11 mouse cellular contexts compared by ENCODE assay signal in the genomic region with DNA sequence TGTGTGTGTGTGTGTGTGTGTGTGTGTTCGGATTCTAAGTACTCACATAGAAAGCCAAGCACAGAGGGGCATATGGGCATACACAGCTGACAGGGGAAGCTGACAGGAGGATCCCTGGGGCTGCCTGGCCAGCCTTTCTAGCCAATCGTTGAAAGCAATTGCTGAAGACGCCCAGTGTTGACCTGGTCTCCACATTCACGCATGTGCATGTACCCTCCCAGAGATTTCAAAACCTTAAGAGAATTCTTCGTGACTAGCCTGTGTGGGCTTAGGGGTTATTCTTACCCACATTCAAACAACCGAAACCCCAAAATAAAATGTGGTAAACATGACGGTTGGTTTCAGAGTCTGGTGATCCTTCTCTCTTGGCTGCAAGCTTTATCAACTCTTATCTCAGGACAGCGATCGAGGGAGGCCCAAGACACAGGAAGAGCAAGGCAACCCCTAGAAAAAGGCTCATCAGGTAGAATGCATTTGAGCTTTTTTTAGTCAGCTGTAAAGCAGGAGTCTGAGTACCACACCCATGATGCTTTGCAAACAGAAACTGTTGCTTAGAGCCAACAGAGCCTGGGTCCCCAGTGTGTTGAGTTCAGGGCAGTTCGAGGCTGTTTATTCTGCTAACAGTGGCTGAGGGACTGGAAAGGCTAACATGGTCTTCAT. TPM values are rescaled to one million over a fixed set of nuclear protein-coding genes. Genes with fewer than 3 reads are reported as not detected.
A peak's percentile ranks its signal among the peaks of the same experiment; 100 is the strongest.
DNase-seq lines count a peak whose midpoint lies in the region; ATAC-seq and TF ChIP-seq lines count a peak whose summit lies in the region.
"Had no signal": no experiment of that assay in that cellular context is flagged by ENCODE, and none has a peak within 500 bp of the region (broad histone marks: within the 10 kb centered on the region; RNA-seq: fewer than 3 reads in every experiment).

No protein-coding gene starts in this region.

- 57% methylated on average over 10 of the region's 10 CpGs for WGBS in heart, embryonic 11.5 days (ENCODE audit: insufficient replicate concordance)
- WGBS in liver, embryonic 13.5 days (ENCODE audit: insufficient replicate concordance), result 29% methylated on average over 10 of the region's 10 CpGs
- 59% methylated on average over 10 of the region's 10 CpGs for WGBS in stomach, embryonic 16.5 days
- 76% methylated on average over 10 of the region's 10 CpGs for WGBS in hindbrain, postnatal 0 days
- 90% methylated on average over 10 of the region's 10 CpGs for whole genome bisulfite sequencing in midbrain, embryonic 14.5 days

- no peaks in the 10 kb centered on the region for H3K4me1 ChIP-seq in heart, embryonic 11.5 days (ENCODE audit: control insufficient read depth, insufficient read depth, low read length)
- peaks cover 64% of the 10 kb centered on the region for H3K4me1 ChIP-seq in G1E (ENCODE audit: insufficient read depth, low read depth, low read length)
- H3K4me1 ChIP-seq in liver, embryonic 13.5 days (replicated peaks), result peaks cover 60% of the 10 kb centered on the region
- peaks cover 8% of the 10 kb centered on the region; the same call in 1 of the 2 replicates for H3K4me1 ChIP-seq in stomach, embryonic 16.5 days (ENCODE audit: control insufficient read depth, insufficient read depth, low read length)
- H3K4me1 ChIP-seq in hindbrain, postnatal 0 days (ENCODE audit: insufficient read depth, low read length), result no peaks in the 10 kb centered on the region
- peaks cover 3% of the 10 kb centered on the region; the same call in 1 of the 2 replicates for H3K4me1 ChIP-seq in midbrain, embryonic 14.5 days (ENCODE audit: control insufficient read depth, insufficient read depth, low read length)

- H3K36me3 ChIP-seq in heart, embryonic 11.5 days (ENCODE audit: control insufficient read depth, insufficient read depth, low read length), result no peaks in the 10 kb centered on the region
- H3K36me3 ChIP-seq in G1E (replicated peaks), result no peaks in the 10 kb centered on the region
- H3K36me3 ChIP-seq in liver, embryonic 13.5 days, result no peaks in the 10 kb centered on the region
- no peaks in the 10 kb centered on the region for H3K36me3 ChIP-seq in stomach, embryonic 16.5 days (ENCODE audit: control insufficient read depth, insufficient read depth, low read length)
- H3K36me3 ChIP-seq in hindbrain, postnatal 0 days (ENCODE audit: insufficient read depth, low read length), result no peaks in the 10 kb centered on the region
- H3K36me3 ChIP-seq in midbrain, embryonic 14.5 days (ENCODE audit: control insufficient read depth, insufficient read depth, low read length), result no peaks in the 10 kb centered on the region
- H3K36me3 ChIP-seq: kidney, embryonic 15.5 days; limb, embryonic 10.5 days had no signal

- no peak for ATAC-seq in heart, embryonic 11.5 days (replicated peaks; ENCODE audit: insufficient number of reproducible peaks, low FRiP score, low TSS enrichment)
- peak; percentile 24 for ATAC-seq in G1E (ENCODE audit: extremely low read depth, insufficient number of reproducible peaks, low FRiP score, poor library complexity, severe bottlenecking)
- ATAC-seq in liver, embryonic 13.5 days (ENCODE audit: low read depth), result 0 out of 2 replicates have a peak, but pooled peaks have one; percentile 27
- ATAC-seq in stomach, embryonic 16.5 days (ENCODE audit: insufficient read depth, low FRiP score), result peak; percentile 67; the same call in 1 of the 2 replicates
- ATAC-seq in hindbrain, postnatal 0 days, result no peak
- ATAC-seq in midbrain, embryonic 14.5 days (ENCODE audit: low FRiP score, low TSS enrichment), result no peak

- DNase-seq in heart, adult 9 months (ENCODE audit: low spot score in 2 of 2), result peak; percentile 22 to 36
- no peak for DNase-seq in G1E (ENCODE audit: low spot score)
- no peak for DNase-seq in liver, embryonic 13.5 days
- no peak for DNase-seq in hindbrain, postnatal 0 days (ENCODE audit: low spot score)
- DNase-seq in midbrain, embryonic 14.5 days, result no peak
- no peak for DNase-seq in cerebellum, adult 8-10 months
- DNase-seq: heart, postnatal 10 days had no signal

- no peak overlapping the region for H3K4me2 ChIP-seq in heart, embryonic 11.5 days
- peak overlapping the region; percentile 46 for H3K4me2 ChIP-seq in liver, embryonic 13.5 days
- 0 out of 2 replicates have a peak overlapping the region, but pooled peaks have one; percentile 4 for H3K4me2 ChIP-seq in stomach, embryonic 16.5 days (ENCODE audit: low read depth, low read length)
- H3K4me2 ChIP-seq in hindbrain, postnatal 0 days (ENCODE audit: low read depth, low read length), result no peak overlapping the region
- H3K4me2 ChIP-seq in midbrain, embryonic 14.5 days (ENCODE audit: low read length), result no peak overlapping the region
- H3K4me2 ChIP-seq: kidney, embryonic 15.5 days had no signal

- H3K27me3 ChIP-seq in heart, embryonic 11.5 days (ENCODE audit: control insufficient read depth, insufficient read depth, low read length), result no peaks in the 10 kb centered on the region
- H3K27me3 ChIP-seq in G1E (ENCODE audit: insufficient read depth, low read length), result 0 out of 2 replicates have a peak, but pooled peaks cover 2% of the 10 kb centered on the region
- no peaks in the 10 kb centered on the region for H3K27me3 ChIP-seq in liver, embryonic 13.5 days
- no peaks in the 10 kb centered on the region for H3K27me3 ChIP-seq in stomach, embryonic 16.5 days (ENCODE audit: control insufficient read depth, insufficient read depth, low read length)
- no peaks in the 10 kb centered on the region for H3K27me3 ChIP-seq in hindbrain, postnatal 0 days (ENCODE audit: insufficient read depth, low read length)
- no peaks in the 10 kb centered on the region for H3K27me3 ChIP-seq in midbrain, embryonic 14.5 days (ENCODE audit: control insufficient read depth, insufficient read depth, low read length)
- H3K27me3 ChIP-seq: kidney, embryonic 15.5 days had no signal

- no peaks in the 10 kb centered on the region for H3K9me3 ChIP-seq in heart, embryonic 11.5 days (replicated peaks; ENCODE audit: control insufficient read depth, low read length)
- H3K9me3 ChIP-seq in G1E (replicated peaks), result no peaks in the 10 kb centered on the region
- no peaks in the 10 kb centered on the region for H3K9me3 ChIP-seq in liver, embryonic 13.5 days (replicated peaks)
- H3K9me3 ChIP-seq in stomach, embryonic 16.5 days (replicated peaks; ENCODE audit: control insufficient read depth, low read length), result no peaks in the 10 kb centered on the region
- H3K9me3 ChIP-seq in hindbrain, postnatal 0 days (ENCODE audit: low read length), result no peaks in the 10 kb centered on the region
- H3K9me3 ChIP-seq in midbrain, embryonic 14.5 days (ENCODE audit: control insufficient read depth, low read length), result no peaks in the 10 kb centered on the region
- H3K9me3 ChIP-seq: kidney, embryonic 15.5 days; limb, embryonic 10.5 days had no signal

- H3K4me3 ChIP-seq in heart, embryonic 11.5 days (ENCODE audit: low read depth, low read length), result no peak overlapping the region
- peak overlapping the region; percentile 30; the same call in 1 of the 2 replicates for H3K4me3 ChIP-seq in G1E (ENCODE audit: low read depth, low read length)
- no peak overlapping the region for H3K4me3 ChIP-seq in liver, embryonic 13.5 days (replicated peaks)
- no peak overlapping the region for H3K4me3 ChIP-seq in stomach, embryonic 16.5 days (replicated peaks; ENCODE audit: low read length)
- H3K4me3 ChIP-seq in hindbrain, postnatal 0 days (ENCODE audit: low read length), result no peak overlapping the region
- no peak overlapping the region for H3K4me3 ChIP-seq in midbrain, embryonic 14.5 days (replicated peaks; ENCODE audit: low read depth, low read length)
- H3K4me3 ChIP-seq: kidney, embryonic 15.5 days; limb, embryonic 10.5 days had no signal

- H3K27ac ChIP-seq in heart, embryonic 11.5 days (ENCODE audit: low read depth, low read length), result no peak overlapping the region
- H3K27ac ChIP-seq in liver, embryonic 13.5 days, result peak overlapping the region; percentile 56
- no peak overlapping the region for H3K27ac ChIP-seq in stomach, embryonic 16.5 days (ENCODE audit: low read length)
- no peak overlapping the region for H3K27ac ChIP-seq in hindbrain, postnatal 0 days
- no peak overlapping the region for H3K27ac ChIP-seq in midbrain, embryonic 14.5 days (replicated peaks; ENCODE audit: low read depth, low read length)
- H3K27ac ChIP-seq: kidney, embryonic 15.5 days; limb, embryonic 10.5 days had no signal

- no peak overlapping the region for H3K9ac ChIP-seq in heart, embryonic 11.5 days (ENCODE audit: low read depth, low read length)
- H3K9ac ChIP-seq in liver, embryonic 13.5 days, result peak overlapping the region; percentile 29; the same call in 1 of the 2 replicates
- H3K9ac ChIP-seq in stomach, embryonic 16.5 days (ENCODE audit: low read length), result no peak overlapping the region
- no peak overlapping the region for H3K9ac ChIP-seq in hindbrain, postnatal 0 days (replicated peaks; ENCODE audit: low read length)
- H3K9ac ChIP-seq in midbrain, embryonic 14.5 days (replicated peaks; ENCODE audit: low read length), result no peak overlapping the region
- H3K9ac ChIP-seq: kidney, embryonic 15.5 days had no signal

- TF ChIP-seq CTCF in G1E (IDR thresholded peaks at IDR 0.05; ENCODE audit: low read depth, low read length), result no peak
- TF ChIP-seq CTCF in hindbrain, postnatal 0 days (IDR thresholded peaks at IDR 0.05; ENCODE audit: low read depth), result no peak

RNA-seq across cellular contexts. Expression of a gene that starts 9.2 kb away (rescaled TPM):
- polyA plus RNA-seq in heart, embryonic 11.5 days (2014; fragmentation: Nextera tagmentation; extraction: Ambion mirVana), result 13.1 and 13.8 TPM in 2 replicates
- total RNA-seq in G1E (2014; fragmentation: Nextera tagmentation) (44.0 and 47.2 TPM in 2 replicates), G1E (2017) (61.2 and 67.0 TPM in 2 replicates)
- 4.9 and 12.1 TPM in 2 replicates for polyA plus RNA-seq in G1E (2012)
- polyA plus RNA-seq in liver, embryonic 13.5 days (2015; fragmentation: Nextera tagmentation; extraction: Ambion mirVana), result 29.0 and 33.0 TPM in 2 replicates
- polyA plus RNA-seq in stomach, embryonic 16.5 days (2015; fragmentation: Nextera tagmentation; extraction: Ambion mirVana), result 33.3 and 33.4 TPM in 2 replicates
- total RNA-seq in hindbrain, postnatal 0 days (2014; rRNA removed), result 11.6 and 17.4 TPM in 2 replicates
- 21.1 and 21.7 TPM in 2 replicates for polyA plus RNA-seq in hindbrain, postnatal 0 days (2015; fragmentation: Nextera tagmentation; extraction: Ambion mirVana)
- polyA plus RNA-seq in midbrain, embryonic 14.5 days (2014; fragmentation: Nextera tagmentation; extraction: Ambion mirVana), result 10.7 and 13.6 TPM in 2 replicates

RNA-seq across cellular contexts. Expression of a gene that starts 54.5 kb away (rescaled TPM):
- polyA plus RNA-seq in heart, embryonic 11.5 days (2014; fragmentation: Nextera tagmentation; extraction: Ambion mirVana), result 0.36 and 1.00 TPM in 2 replicates
- total RNA-seq in G1E (2014; fragmentation: Nextera tagmentation), result 9.0 and 12.9 TPM in 2 replicates
- total RNA-seq in G1E (2017), result 7.2 and 8.9 TPM in 2 replicates
- polyA plus RNA-seq in G1E (2012), result 0.72 and 1.1 TPM in 2 replicates
- polyA plus RNA-seq in liver, embryonic 13.5 days (2015; fragmentation: Nextera tagmentation; extraction: Ambion mirVana), result 0.98 and 1.3 TPM in 2 replicates
- 2.8 and 3.3 TPM in 2 replicates for polyA plus RNA-seq in stomach, embryonic 16.5 days (2015; fragmentation: Nextera tagmentation; extraction: Ambion mirVana)
- total RNA-seq in hindbrain, postnatal 0 days (2014; rRNA removed), result 13.5 and 16.2 TPM in 2 replicates
- 7.1 and 7.3 TPM in 2 replicates for polyA plus RNA-seq in hindbrain, postnatal 0 days (2015; fragmentation: Nextera tagmentation; extraction: Ambion mirVana)
- polyA plus RNA-seq in midbrain, embryonic 14.5 days (2014; fragmentation: Nextera tagmentation; extraction: Ambion mirVana), result 3.2 and 3.9 TPM in 2 replicates
- polyA plus RNA-seq: limb, embryonic 10.5 days had no signal

Comparison
In these comparisons a context has a peak if more than half of its experiments do, and no peak if none do; other contexts are left out.
1. DNase-seq: peak in heart, adult 9 months (2 of 2); none in G1E (single experiment), liver, embryonic 13.5 days (single experiment), hindbrain, postnatal 0 days (single experiment), midbrain, embryonic 14.5 days (single experiment) and cerebellum, adult 8-10 months (single experiment).
2. ATAC-seq: peak in G1E (single experiment), liver, embryonic 13.5 days (single experiment) and stomach, embryonic 16.5 days (single experiment); none in heart, embryonic 11.5 days (single experiment), hindbrain, postnatal 0 days (single experiment) and midbrain, embryonic 14.5 days (single experiment).
3. H3K4me2 ChIP-seq: peak in liver, embryonic 13.5 days (single experiment) and stomach, embryonic 16.5 days (single experiment); none in heart, embryonic 11.5 days (single experiment), hindbrain, postnatal 0 days (single experiment) and midbrain, embryonic 14.5 days (single experiment).